Mouse (Mus musculus) ovary, postnatal 14 days (tissue): Measurements from ENCODE around the gene Gm6358.
"Not testable (repeated sequence)": the region's sequence is repeated elsewhere in the genome, so short reads cannot be mapped to it uniquely, and the experiment has no call there.

Experiments used
- DNase-seq: peaks from one replicate; pipeline ENCODE4 v3.0.0; 2022; ENCODE audit warnings: low spot score

Gm6358 gene

GRCm38 (mm10) chr16:89140551-89140950, at the start of gene Gm6358:
Gene Gm6358 (plus strand): TSS chr16:89140851.
- DNase-seq = no peak

- no peak for DNase-seq
Observed at GRCm38 (mm10) chr16:89150786-89151185, 10.1 kb downstream of the Gm6358 start, which contains the start of gene Gm10061. Gene Gm10061 (plus strand): TSS chr16:89151086.

GRCm38 (mm10) chr16:89157652-89158051, 17.0 kb downstream of the Gm6358 start, which contains the start of gene Gm9789:
Gene Gm9789 (plus strand): TSS chr16:89157952.
- no peak for DNase-seq

- not testable (repeated sequence) for DNase-seq
Observed at GRCm38 (mm10) chr16:89169190-89169589, 28.5 kb downstream of the Gm6358 start, which contains the start of gene Gm7735. Gene Gm7735 (plus strand): TSS chr16:89169490.

GRCm38 (mm10) chr16:89174435-89174834, 33.8 kb downstream of the Gm6358 start, which contains the start of gene 1110057P08Rik:
Gene 1110057P08Rik (plus strand): TSS chr16:89174735.
- no peak for DNase-seq

GRCm38 (mm10) chr16:89188621-89189020, 48.0 kb downstream of the Gm6358 start:
- no peak for DNase-seq
